Mouse (Mus musculus): Measurements from ENCODE around the gene Fam229a.

The Fam229a gene

GRCm38 (mm10) chr4:129495672-129496562 is 4.9 kb downstream of the Fam229a start:
- DNase-seq (ENCODE audit: low read depth, low spot score) = no peak

DNA sequence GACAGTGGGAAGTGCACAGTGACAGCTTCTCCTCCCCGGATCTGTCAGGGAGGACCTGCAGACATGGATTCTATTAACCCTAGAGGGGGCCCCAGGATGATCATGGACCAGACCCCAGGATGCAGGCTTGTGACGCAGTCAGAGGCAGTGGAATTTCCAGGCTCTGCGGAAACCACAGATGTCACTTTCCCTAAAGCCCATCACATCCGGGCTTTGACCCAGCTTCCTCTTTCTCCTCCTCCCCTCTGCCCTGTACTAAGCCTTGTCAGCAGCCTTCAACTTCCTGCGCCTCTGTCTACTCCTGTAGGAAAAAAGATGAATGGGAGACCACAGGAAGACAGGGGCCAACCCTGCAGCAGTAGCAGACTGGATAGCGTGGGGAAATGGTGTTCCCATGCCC is 5.6 kb downstream of the Fam229a start:
- DNase-seq (ENCODE audit: low read depth, low spot score) = no peak

GRCm38 (mm10) chr4:129498941-129499340 is 8.0 kb downstream of the Fam229a start:
- no peak for DNase-seq (ENCODE audit: low read depth, low spot score)

DNA sequence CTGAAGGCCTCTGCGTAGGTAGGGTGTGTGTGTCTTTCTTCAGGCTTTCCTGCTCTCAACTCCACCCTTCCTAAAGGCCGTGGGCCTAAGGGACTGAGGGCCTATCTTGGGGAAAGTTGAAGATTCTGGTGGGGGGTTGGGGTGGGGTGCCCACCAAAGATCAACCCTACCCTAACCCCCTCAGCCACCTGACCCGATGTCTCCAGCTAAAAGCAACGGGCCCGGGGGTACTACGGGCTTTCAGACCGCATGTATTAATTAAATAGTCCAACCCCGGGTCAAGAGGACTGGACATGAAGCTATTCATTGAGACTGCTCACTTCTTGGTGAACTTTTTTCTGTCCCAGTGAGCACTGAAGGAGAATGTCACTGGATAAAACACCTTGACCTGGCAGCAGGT is 9.0 kb downstream of the Fam229a start:
- DNase-seq (ENCODE audit: low read depth, low spot score) = no peak

GRCm38 (mm10) chr4:129500607-129501566 is 9.9 kb downstream of the Fam229a start:
- DNase-seq (ENCODE audit: low read depth, low spot score) = no peak

DNA sequence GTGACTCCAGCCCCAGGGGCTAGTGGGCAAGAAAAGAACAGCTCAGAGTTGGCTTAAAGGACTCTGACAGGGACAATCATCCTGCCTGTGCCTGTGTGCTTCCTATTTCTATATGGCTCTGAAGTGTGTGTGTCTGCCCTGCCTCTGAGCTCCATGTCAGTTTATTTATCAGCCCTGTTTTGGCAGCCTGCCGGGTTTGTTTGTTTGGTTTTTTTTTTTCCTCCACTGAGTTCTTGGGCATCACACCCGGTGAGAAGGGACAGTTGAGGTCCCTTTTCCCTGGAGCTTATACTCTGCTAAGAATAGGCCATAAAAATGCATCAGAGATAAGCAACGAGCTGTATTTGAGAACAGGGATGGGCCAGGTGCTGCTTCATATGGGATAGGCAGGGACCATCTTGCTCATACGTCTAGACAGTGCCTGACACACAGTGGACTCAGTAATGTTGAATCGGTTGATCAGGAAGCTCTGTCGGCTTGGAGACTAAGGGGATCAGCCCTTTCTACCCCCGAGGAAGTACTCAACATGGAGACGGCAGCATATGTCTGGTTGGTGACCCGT is 11.4 kb downstream of the Fam229a start:
- DNase-seq (ENCODE audit: low read depth, low spot score) = no peak

DNA sequence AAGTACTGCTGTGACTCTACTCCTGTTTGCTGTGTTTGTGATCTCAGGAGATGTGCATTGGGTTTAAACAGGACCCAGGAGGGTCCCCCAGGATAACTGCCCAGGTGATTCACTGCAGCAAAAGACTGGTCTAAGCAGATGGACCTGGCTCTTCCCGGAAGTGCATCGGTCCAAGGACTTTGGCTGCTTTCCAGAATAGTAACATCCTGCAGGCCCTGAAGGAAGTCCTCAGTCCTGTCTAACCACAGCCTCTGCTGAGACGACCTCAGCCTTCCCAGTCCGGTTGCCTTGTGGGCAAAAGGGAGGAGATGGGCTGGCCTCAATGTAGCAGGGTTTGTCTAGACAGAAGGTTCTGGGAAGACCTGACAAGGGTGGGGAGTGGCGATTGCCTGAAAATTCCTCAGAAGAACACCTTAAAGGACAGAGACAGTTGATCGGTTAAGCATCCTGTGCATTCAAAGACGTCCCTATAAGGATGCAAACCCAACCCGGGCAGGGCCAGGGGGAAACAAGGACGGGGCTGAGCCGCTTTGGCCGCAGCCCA is 12.0 kb downstream of the Fam229a start:
- DNase-seq (ENCODE audit: low read depth, low spot score) = no peak

DNA sequence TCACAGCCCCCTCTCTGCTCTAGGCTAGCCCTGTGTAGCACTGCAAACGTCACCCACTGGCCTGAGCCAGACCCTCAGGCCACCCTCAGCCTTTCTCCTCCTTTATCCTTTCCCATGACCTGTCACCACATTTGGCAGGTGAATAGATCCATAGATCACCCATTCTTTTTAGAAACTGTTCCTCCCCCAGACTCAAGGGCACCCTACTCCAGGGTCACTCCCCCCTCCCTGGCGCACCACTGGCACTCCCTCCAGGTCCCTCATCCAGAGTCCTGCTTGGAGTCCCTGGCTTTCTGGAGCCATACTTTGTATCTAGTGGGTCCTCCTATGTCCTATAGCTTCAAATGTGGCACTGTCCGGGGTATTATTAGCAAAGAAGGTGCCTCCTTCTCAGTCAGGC is 14.5 kb downstream of the Fam229a start:
- DNase-seq (ENCODE audit: low read depth, low spot score) = no peak

DNA sequence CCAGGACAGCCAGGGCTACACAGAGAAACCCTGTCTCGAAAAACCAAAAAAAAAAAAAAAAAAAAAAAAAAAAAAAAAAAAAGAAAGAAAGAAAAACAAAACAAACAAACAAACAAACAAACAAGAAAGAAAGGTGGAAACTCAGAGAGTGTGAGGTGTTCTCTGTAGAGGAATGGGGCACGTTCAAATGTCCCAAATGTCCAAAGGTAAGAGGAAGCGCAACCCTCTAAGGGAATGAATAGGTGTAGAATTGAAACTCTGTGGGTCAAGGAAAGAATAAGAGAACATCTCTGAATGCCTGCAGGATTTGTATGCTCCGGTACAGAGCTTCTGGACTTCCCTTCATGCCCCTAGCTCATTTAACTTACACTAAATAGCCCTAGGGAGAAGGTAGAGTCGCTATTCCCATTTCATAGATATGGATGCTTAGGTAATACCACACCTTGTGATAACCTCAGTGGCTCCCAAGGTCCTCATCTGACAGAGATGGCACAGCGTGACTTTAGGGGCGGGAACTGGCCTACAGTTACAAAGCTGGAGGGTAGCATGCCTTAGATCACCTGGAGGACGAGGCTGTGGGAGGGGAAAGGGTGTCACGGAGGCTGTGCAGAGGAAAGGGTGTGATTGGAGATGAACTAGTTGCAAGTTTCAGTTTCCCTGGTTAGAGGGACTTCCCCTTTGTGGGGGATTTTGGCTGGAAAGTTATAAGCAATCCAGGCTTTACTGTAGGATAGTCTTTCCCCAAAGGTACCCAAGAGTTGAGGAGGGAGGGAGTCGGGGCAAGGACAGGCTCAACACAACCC is 16.6 kb downstream of the Fam229a start:
- DNase-seq (ENCODE audit: low read depth, low spot score) = no peak

DNA sequence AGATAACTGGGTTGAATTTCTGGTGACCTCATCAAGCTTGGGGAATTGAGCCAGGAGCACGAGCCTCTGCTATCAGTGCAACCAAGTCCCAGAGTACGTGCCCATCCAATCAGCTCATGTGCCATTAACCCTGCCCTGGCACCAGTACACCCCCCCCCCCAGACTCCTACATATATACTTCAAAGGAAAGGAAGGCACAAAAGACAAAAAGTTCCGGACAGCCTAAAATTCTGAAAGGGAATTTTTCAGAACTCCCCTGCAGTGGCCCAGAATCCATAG is 17.2 kb downstream of the Fam229a start:
- DNase-seq (ENCODE audit: low read depth, low spot score) = no peak

GRCm38 (mm10) chr4:129508834-129509600 is 18.0 kb downstream of the Fam229a start:
- no peak for DNase-seq (ENCODE audit: low read depth, low spot score)

- DNase-seq (ENCODE audit: low read depth, low spot score) = no peak
Observed at GRCm38 (mm10) chr4:129509650-129510049, 18.7 kb downstream of the Fam229a start.

- DNase-seq (ENCODE audit: low read depth, low spot score) = no peak
Observed at GRCm38 (mm10) chr4:129510723-129511412, 19.9 kb downstream of the Fam229a start.

GRCm38 (mm10) chr4:129511413-129512096 is 20.6 kb downstream of the Fam229a start:
- DNase-seq (ENCODE audit: low read depth, low spot score) = no peak

DNA sequence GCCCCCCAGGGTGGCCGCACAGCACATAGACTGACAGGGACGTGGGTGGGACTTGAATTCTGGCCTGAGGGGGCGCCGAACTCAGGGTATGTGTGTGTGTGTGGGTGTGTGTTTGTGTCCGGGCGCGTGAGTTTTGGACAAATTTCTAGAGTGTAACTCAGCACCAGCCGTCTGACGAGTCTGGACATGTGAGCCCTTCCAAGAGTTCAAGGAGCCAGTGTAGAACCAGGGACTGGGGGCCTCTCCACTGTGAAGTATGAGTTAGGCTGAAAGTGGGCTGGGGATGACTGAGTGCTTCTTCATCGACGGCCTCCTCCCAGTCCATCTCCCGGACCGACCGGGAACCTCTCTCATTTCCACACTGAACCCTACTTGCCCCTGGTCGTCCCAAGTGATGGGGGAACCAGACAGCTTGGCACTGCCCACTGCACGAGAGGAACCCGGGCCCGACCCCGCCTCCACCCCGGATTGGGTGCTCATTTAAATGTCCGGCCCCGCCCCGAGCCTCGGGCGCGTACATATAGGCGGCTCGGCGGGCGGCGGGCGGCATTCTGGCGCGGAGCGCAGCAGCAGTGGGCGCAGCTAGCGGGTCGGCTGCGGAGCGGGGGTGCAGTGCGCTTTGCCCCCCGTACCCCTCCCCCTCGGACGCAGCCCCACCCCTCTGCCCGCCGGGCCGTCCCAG is 22.2 kb downstream of the Fam229a start, which contains the start of gene Marcksl1:
Gene Marcksl1 (plus strand): TSS at position 496 of the 682 bp plus-strand sequence.
- no peak for DNase-seq (ENCODE audit: low read depth, low spot score)

- no peak for DNase-seq (ENCODE audit: low read depth, low spot score)
Observed at GRCm38 (mm10) chr4:129513891-129514290, 22.9 kb downstream of the Fam229a start.

GRCm38 (mm10) chr4:129514300-129514898 is 23.4 kb downstream of the Fam229a start:
- DNase-seq (ENCODE audit: low read depth, low spot score) = no peak

- DNase-seq (ENCODE audit: low read depth, low spot score) = no peak
Observed at GRCm38 (mm10) chr4:129516925-129517324, 25.9 kb downstream of the Fam229a start.
